Comparison of ENCODE assay signal across 7 mouse cellular contexts in the genomic region with DNA sequence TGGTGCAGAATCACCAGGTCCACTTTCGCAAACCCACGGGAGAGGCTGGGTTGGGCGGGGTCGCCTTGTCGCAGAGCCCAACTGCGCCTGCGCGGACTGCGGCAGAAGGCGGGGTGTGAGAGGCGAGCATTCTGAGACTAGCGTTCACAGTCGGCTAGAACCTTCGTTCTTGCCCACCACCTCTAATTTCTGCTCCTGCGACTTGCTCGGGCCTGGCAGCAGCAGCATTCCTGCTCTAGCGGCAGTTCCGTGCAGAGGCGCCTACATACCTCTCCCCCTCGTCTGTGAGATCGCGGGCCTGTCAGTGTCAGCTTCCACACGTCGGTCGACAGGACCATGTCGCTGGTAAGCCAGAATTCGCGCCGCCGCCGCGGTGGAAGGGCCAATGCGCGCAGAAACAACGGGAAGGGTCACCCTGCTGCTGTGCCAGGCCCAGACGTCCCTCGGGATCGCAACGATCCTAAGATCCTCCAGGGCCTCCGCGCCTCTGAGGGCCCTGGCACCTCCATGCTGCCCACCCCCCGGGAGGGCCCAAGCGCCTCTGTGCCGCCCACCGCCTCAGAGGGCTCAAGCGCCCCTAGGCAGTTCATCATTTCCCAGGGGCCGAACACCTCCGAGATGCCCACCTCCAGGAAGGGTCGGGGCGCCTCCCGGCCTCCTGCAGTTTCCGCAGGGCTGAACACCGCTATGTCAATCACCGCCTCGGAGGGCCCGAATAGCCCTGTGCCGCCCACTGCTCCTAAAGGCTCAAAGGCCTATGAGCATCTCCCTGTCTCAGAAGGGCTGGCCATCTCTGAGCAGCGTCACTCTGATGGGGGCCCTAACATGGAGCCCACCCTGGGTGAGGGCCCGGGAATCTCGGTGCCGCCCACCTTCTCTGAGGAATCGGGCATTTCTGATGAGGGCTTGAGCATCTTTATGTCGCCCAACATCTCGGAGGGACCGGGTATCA. TPM values are rescaled to one million over a fixed set of nuclear protein-coding genes. Genes with fewer than 3 reads are reported as not detected.
DNase-seq lines count a peak whose midpoint lies in the region; ATAC-seq and TF ChIP-seq lines count a peak whose summit lies in the region.

A gene (plus strand): TSS at position 104 of the 952 bp plus-strand sequence.

- peaks cover 24% of the 10 kb centered on the region for H3K27me3 ChIP-seq in embryonic facial prominence, embryonic 12.5 days
- no peaks in the 10 kb centered on the region for H3K27me3 ChIP-seq in kidney, adult 2 months (replicated peaks; ENCODE audit: control insufficient read depth, insufficient read depth, low read length)
- H3K27me3 ChIP-seq in limb, embryonic 11.5 days (ENCODE audit: control insufficient read depth, insufficient read depth, low read length), result peaks cover 13% of the 10 kb centered on the region
- H3K27me3 ChIP-seq in midbrain, embryonic 13.5 days, result peaks cover 74% of the 10 kb centered on the region

- H3K27ac ChIP-seq in embryonic facial prominence, embryonic 12.5 days, result 0 out of 2 replicates have a peak within 1 kb of the TSS, but pooled peaks have one; percentile 23
- no peak within 1 kb of the TSS for H3K27ac ChIP-seq in kidney, adult 2 months (ENCODE audit: insufficient read depth, low read depth, low read length)
- no peak within 1 kb of the TSS for H3K27ac ChIP-seq in limb, embryonic 11.5 days (replicated peaks; ENCODE audit: low read depth, low read length)
- H3K27ac ChIP-seq in midbrain, embryonic 13.5 days, result peak within 1 kb of the TSS; percentile 84

- 19% methylated on average over 65 of the region's 65 CpGs for WGBS in embryonic facial prominence, embryonic 12.5 days
- WGBS in kidney, adult 2 months, result under 1% methylated on average over 65 of the region's 65 CpGs
- 13% methylated on average over 64 of the region's 65 CpGs for WGBS in limb, embryonic 11.5 days
- 19% methylated on average over 65 of the region's 65 CpGs for WGBS in midbrain, embryonic 13.5 days

- peak; percentile 68 for ATAC-seq in embryonic facial prominence, embryonic 12.5 days (ENCODE audit: insufficient number of reproducible peaks, insufficient read depth, low FRiP score, low TSS enrichment)
- ATAC-seq in limb, embryonic 11.5 days (ENCODE audit: insufficient number of reproducible peaks, low FRiP score, low TSS enrichment, low read depth), result peak; percentile 67
- ATAC-seq in midbrain, embryonic 13.5 days, result peak; percentile 80

- H3K9me3 ChIP-seq in embryonic facial prominence, embryonic 12.5 days, result no peaks in the 10 kb centered on the region
- no peaks in the 10 kb centered on the region for H3K9me3 ChIP-seq in limb, embryonic 11.5 days (ENCODE audit: control insufficient read depth, low read length)
- no peaks in the 10 kb centered on the region for H3K9me3 ChIP-seq in midbrain, embryonic 13.5 days

- no peaks in the 10 kb centered on the region for H3K4me1 ChIP-seq in embryonic facial prominence, embryonic 12.5 days
- 0 out of 2 replicates have a peak, but pooled peaks cover 3% of the 10 kb centered on the region for H3K4me1 ChIP-seq in kidney, adult 2 months (ENCODE audit: control insufficient read depth, insufficient read depth, low read length)
- H3K4me1 ChIP-seq in limb, embryonic 11.5 days (ENCODE audit: control insufficient read depth, insufficient read depth, low read length), result no peaks in the 10 kb centered on the region
- peaks cover 15% of the 10 kb centered on the region for H3K4me1 ChIP-seq in midbrain, embryonic 13.5 days (replicated peaks)

- H3K4me3 ChIP-seq in embryonic facial prominence, embryonic 12.5 days, result peak within 1 kb of the TSS; percentile 50
- H3K4me3 ChIP-seq in kidney, adult 2 months (ENCODE audit: insufficient read depth, low read depth, low read length), result peak within 1 kb of the TSS; percentile 100
- peak within 1 kb of the TSS; percentile 54 for H3K4me3 ChIP-seq in limb, embryonic 11.5 days (ENCODE audit: low read depth, low read length)
- H3K4me3 ChIP-seq in midbrain, embryonic 13.5 days (replicated peaks), result peak within 1 kb of the TSS; percentile 68

- no peaks in the 10 kb centered on the region for H3K36me3 ChIP-seq in embryonic facial prominence, embryonic 12.5 days
- no peaks in the 10 kb centered on the region for H3K36me3 ChIP-seq in kidney, adult 2 months (ENCODE audit: control insufficient read depth, insufficient read depth, low read length)
- H3K36me3 ChIP-seq in limb, embryonic 11.5 days (ENCODE audit: control insufficient read depth, insufficient read depth, low read length), result no peaks in the 10 kb centered on the region
- H3K36me3 ChIP-seq in midbrain, embryonic 13.5 days, result peaks cover 8% of the 10 kb centered on the region; the same call in 1 of the 2 replicates

- no peak for TF ChIP-seq POLR2A in kidney, adult 2 months (IDR thresholded peaks at IDR 0.05; ENCODE audit: low read depth, low read length)

- no peak for TF ChIP-seq CTCF in kidney, adult 2 months (conservative IDR thresholded peaks at IDR 0.05; ENCODE audit: insufficient read depth, insufficient read length, low read depth, low read length)

- peak within 1 kb of the TSS; percentile 56 for H3K4me2 ChIP-seq in embryonic facial prominence, embryonic 12.5 days (replicated peaks)
- H3K4me2 ChIP-seq in limb, embryonic 11.5 days (ENCODE audit: low read depth, severe bottlenecking), result peak within 1 kb of the TSS; percentile 84
- peak within 1 kb of the TSS; percentile 67 for H3K4me2 ChIP-seq in midbrain, embryonic 13.5 days (replicated peaks)

- H3K9ac ChIP-seq in embryonic facial prominence, embryonic 12.5 days, result peak within 1 kb of the TSS; percentile 45
- peak within 1 kb of the TSS; percentile 27 for H3K9ac ChIP-seq in limb, embryonic 11.5 days (ENCODE audit: low read length)
- H3K9ac ChIP-seq in midbrain, embryonic 13.5 days (replicated peaks), result peak within 1 kb of the TSS; percentile 84

- peak; percentile 27 to 30 for DNase-seq in adrenal gland, postnatal 4 days (ENCODE audit: low spot score in 2 of 2)
- DNase-seq in heart, adult 18-20 months, result peak; percentile 82
- peak; percentile 70 for DNase-seq in kidney, adult 2 months
- DNase-seq in limb, embryonic 11.5 days (ENCODE audit: low spot score), result peak; percentile 75
- DNase-seq in spleen, adult 12 weeks (ENCODE audit: low spot score), result peak; percentile 52

RNA-seq across cellular contexts. Expression of the gene that starts here (rescaled TPM):
- total RNA-seq in adrenal gland, postnatal 4 days (2021), result 10 to 100 TPM; 17.7 to 21.9 TPM
- 36.3 and 38.3 TPM in 2 replicates for polyA plus RNA-seq in embryonic facial prominence, embryonic 12.5 days (2016; fragmentation: Nextera tagmentation; extraction: Ambion mirVana)
- total RNA-seq in heart, adult 18-20 months (2021), result 1 to 10 TPM; 3.7 to 5.4 TPM
- polyA plus RNA-seq in kidney, adult 2 months (2012; rRNA removed), result 3.6 and 4.8 TPM in 2 replicates
- 14.9 and 17.2 TPM in 2 replicates for polyA plus RNA-seq in limb, embryonic 11.5 days (2014; fragmentation: Nextera tagmentation; extraction: Ambion mirVana)
- polyA plus RNA-seq in midbrain, embryonic 13.5 days (2015; fragmentation: Nextera tagmentation; extraction: Ambion mirVana), result 160 and 163 TPM in 2 replicates

Comparison
In these comparisons a context has a peak if more than half of its experiments do, and no peak if none do; other contexts are left out.
1. DNase-seq: peak in every context shown above with its lines; median percentile 82 in heart, adult 18-20 months; 75 in limb, embryonic 11.5 days; 70 in kidney, adult 2 months; 52 in spleen, adult 12 weeks; 28 in adrenal gland, postnatal 4 days.
2. H3K27ac ChIP-seq: peak in embryonic facial prominence, embryonic 12.5 days (single experiment) and midbrain, embryonic 13.5 days (single experiment); none in kidney, adult 2 months (single experiment) and limb, embryonic 11.5 days (single experiment).
3. H3K4me3 ChIP-seq: peak in every context shown above with its lines; median percentile 100 in kidney, adult 2 months; 68 in midbrain, embryonic 13.5 days; 54 in limb, embryonic 11.5 days; 50 in embryonic facial prominence, embryonic 12.5 days.
4. H3K9ac ChIP-seq: peak in every context shown above with its lines; median percentile 84 in midbrain, embryonic 13.5 days; 45 in embryonic facial prominence, embryonic 12.5 days; 27 in limb, embryonic 11.5 days.
5. Peak in every context shown above with its lines, with median percentiles within 50 percentile points of each other: ATAC-seq and H3K4me2 ChIP-seq.